Mouse (Mus musculus) heart, postnatal 4 days (tissue): ENCODE data around the gene Hcfc2. TPM values are rescaled to one million over a fixed set of nuclear protein-coding genes. Genes with fewer than 3 reads are reported as not detected.

Source experiments
- DNase-seq: peaks from one replicate; pipeline ENCODE4 v3.0.0; 2021
- total RNA-seq, 2 experiments: library from RNA; stranded (reverse); gene quantifications; 2 replicates each; pipeline ENCODE4 v1.2.3; 2021

The Hcfc2 gene
- 10 to 100 TPM; 37.1 to 38.5 TPM for total RNA-seq

DNA sequence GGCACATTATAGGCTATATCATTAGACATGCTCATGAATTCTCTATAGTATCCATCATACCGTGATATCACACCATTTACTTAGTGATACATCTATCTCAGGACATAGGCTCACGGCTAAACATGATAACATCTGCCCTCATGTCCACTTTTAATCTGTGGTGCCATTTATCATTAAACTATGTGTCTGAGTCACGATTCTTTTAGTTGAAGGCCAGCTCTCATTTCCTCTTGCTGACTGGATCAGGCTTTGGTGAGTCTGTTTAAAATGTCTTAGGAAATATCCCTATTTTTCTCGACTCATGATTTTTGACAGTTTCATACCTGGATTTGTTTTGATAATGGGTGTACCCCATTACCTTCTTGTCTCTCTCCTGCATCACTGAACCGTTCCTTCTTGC is at the start of gene Hcfc2:
TSS of gene Hcfc2 (plus strand) at position 205 of the 400 bp plus-strand sequence.
- no peak for DNase-seq

GRCm38 (mm10) chr10:82647205-82647811 is 48.7 kb upstream of the Hcfc2 start:
- no peak for DNase-seq

GRCm38 (mm10) chr10:82651221-82651620 is 44.7 kb upstream of the Hcfc2 start:
- DNase-seq, result no peak

- no peak for DNase-seq
These were observed 43.3 kb upstream of the Hcfc2 start for GRCm38 (mm10) chr10:82652625-82653024.

- no peak for DNase-seq
These were observed 41.4 kb upstream of the Hcfc2 start for GRCm38 (mm10) chr10:82654581-82654980.

DNA sequence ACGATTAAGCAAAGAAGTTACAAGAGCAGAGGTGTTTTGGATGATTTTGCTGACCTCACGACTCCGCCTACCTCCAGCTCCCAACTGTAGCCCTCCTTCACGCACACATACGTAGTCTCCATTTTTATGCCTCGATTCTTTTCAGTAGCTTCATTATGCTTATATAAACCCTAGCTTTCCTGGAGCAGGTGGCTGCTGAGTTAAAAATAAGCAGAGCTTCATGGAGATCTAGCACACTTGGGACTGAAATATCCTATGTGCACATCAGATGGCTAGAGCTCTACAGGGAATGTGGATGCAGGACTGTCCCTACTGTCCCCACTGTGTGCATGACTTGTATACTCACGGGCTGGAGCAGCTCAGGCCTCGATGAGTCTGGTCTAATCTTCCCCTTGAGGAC is 34.1 kb upstream of the Hcfc2 start:
- no peak for DNase-seq

DNA sequence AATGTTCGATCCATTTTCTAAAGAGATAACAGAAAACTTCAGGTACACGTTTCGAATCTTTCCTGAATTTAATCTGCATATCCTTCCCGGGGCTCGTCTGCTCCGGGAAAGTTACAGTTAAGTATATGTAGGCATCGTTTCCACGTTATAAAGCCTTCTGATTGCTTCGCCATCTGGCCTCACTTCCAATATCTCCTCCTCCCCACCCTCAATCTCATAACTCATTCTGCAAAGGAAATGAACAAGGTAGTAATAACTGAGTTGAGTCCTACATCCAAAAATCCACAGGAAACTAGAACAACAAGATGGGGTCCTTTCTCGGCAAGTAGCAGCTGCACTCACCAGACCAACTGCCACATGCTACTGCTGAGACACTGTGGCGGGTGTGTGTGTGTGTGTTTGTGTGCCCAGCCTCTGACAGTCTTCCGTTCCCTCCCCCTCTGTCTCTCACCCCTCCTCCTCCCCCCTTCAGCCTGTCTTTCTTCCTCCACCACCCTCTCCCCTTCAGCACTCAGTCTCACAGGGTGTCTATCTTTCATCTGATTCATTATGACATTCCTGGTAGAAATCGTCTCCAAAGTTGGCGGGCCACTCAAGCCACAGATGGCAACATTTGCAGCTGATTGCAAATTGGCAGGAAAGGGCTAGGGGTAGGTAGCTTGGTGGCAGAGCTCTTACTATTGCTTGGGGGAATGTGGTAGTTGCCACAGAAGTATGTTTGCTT is 33.5 kb upstream of the Hcfc2 start:
- DNase-seq, result no peak

- no peak for DNase-seq
These were observed 32.7 kb upstream of the Hcfc2 start for GRCm38 (mm10) chr10:82663289-82663688.

DNA sequence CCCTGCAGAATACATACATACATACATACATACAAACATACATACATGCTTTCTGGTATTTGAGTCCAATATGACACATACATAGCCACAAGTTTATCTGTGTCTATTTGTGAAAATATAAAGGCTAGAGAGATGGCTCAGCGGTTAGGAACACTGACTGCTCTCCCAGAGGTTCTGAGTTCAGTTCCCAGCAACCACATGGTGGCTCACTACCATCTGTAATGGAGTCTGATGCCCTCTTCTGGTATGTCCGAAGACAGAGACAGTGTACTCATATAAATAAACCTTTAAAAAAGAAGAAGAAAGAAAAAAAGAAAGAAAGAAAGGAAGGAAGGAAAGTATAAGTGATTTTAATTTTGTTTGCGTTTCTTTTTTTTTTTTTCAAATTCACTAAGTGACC is 30.0 kb upstream of the Hcfc2 start:
- DNase-seq, result no peak

- peak; percentile 90 for DNase-seq
These were observed 29.3 kb upstream of the Hcfc2 start for GRCm38 (mm10) chr10:82666436-82667234.

DNA sequence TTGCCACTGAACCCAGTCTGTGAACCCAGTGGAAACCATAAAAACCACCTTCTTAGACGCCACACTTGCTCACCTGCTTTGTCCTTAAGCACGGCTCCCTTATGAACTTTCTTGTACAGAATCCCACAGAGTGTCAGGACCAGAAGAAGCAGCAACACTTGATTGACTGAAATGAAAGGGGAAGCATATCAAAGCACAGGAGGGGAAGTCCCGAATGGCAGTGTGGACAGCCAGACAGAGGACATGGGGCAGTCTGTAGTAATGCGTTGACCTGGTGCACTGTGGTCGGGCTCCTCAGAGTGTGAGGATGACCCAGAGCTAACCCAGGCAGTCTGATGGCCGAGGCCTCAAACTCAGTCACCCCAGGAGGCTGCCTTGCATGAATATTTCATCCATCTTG is 25.8 kb upstream of the Hcfc2 start:
- DNase-seq, result no peak

DNA sequence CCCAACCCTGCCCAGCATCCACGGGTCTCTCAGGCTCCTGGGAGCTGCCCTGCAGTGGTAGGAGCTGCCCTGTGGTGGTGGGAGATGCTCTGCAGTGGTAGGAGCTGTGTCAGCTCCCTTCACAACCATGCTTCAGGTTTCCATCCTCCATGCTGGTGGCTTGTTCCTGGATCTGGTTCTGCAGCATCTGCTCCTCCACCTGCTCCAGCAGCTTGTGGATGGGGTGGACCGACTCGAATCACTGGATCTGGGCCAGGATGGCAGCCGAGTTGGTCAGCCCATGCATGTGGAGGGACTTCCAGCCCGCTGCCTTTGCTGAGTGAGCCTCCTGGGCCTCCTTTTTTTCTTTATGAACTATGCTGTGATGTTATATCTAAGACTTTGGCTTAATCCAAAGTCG is 19.0 kb upstream of the Hcfc2 start:
- no peak for DNase-seq

DNA sequence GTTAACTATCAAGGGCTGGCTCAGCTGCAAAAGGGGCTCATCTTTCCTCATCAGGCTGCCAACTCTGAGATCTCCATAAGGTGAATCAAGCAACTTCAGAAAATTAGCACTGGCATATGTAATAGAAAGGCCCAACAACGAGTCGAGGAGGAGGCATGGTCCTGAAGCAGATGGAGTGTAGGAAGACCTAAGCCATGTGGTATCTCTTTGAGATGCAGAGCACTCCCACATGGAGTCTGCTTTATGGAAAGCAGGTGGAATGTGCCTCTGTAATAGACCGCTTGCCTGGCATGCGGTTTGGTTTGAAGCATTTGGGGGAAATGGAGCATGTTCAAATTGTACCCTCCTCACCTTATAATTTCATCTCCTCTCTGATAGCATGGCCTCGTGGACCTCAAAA is 15.2 kb upstream of the Hcfc2 start:
- no peak for DNase-seq

DNA sequence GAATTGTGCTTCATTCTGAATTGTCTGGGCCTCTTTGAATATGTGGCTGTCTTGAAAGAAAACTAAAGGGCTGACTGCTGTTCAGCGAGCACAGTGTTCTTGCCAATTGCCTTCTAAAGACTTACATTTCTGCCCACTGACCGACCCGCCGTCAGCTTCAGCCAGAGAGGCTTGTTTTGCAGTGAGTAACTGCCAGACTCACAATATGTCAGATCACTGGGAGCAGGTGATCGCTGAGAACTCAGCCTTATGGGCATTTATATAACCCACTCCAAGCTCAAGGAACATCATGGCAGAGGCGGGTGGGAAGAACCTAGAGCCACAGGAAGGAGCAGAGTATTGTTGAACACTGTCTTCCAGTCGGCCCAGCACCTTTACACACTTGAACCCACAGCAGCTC is 14.3 kb upstream of the Hcfc2 start:
- DNase-seq, result no peak

- DNase-seq, result no peak
These were observed 10.5 kb upstream of the Hcfc2 start for GRCm38 (mm10) chr10:82685440-82685839.

GRCm38 (mm10) chr10:82689681-82690211 is 6.2 kb upstream of the Hcfc2 start:
- DNase-seq, result no peak

- peak; percentile 67 for DNase-seq
These were observed 5.5 kb upstream of the Hcfc2 start, which contains the start of gene Glt8d2 for GRCm38 (mm10) chr10:82690494-82690893. Gene Glt8d2, minus strand, starts transcription at chr10:82690650.

GRCm38 (mm10) chr10:82696453-82697079 is 606 bp downstream of the Hcfc2 start:
- DNase-seq, result no peak

- no peak for DNase-seq
These were observed 1.4 kb downstream of the Hcfc2 start for GRCm38 (mm10) chr10:82697305-82697898.

GRCm38 (mm10) chr10:82698712-82699261 is 2.8 kb downstream of the Hcfc2 start:
- peak; percentile 93 for DNase-seq

GRCm38 (mm10) chr10:82699296-82699941 is 3.5 kb downstream of the Hcfc2 start:
- peak; percentile 37 for DNase-seq
